Mouse (Mus musculus) spleen, embryonic (tissue): Measurements from ENCODE around the gene Mllt6.

Experiments used
- CTCF ChIA-PET: fragments of 350-600 bp; sonication (Branson Sonifier 250); formaldehyde crosslinking; loops from one replicate; lab custom pipeline; 2022; lab: Charles Lee

Mllt6 gene

DNA sequence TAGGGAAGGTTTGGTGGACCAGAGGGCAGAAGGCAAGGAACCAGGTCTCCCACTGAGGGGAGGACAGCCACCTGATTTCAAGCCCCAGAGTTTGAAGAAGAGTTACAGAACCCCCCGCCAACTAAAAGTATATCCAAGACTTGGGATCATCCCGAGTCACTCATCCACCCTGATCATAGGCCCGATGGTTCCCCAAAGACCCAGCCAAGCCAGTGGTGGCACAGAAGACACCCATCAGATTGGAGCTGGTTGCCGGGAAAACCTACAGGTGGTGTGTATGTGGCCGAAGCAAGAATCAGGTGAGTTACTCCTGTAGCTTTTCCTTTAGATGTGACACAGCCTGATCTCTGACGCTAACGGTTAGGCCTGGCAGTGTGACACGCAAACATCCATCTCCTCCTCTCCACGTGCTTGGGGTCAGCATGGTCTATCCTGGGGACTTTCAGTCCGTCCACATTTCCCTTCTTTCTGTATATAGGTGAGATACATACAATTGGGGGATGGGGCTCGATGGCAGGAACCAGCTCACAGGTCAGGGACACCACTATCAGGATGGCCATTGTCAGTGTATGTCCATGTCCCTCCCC, 23.2 kb downstream of the Mllt6 start:
- CTCF ChIA-PET, result interaction anchor here (0.6 to 1.2 kb wide), 2 partner anchors 40 to 378 kb away, joined by 3 to 21 read pairs; no protein-coding TSS in a partner anchor

DNA sequence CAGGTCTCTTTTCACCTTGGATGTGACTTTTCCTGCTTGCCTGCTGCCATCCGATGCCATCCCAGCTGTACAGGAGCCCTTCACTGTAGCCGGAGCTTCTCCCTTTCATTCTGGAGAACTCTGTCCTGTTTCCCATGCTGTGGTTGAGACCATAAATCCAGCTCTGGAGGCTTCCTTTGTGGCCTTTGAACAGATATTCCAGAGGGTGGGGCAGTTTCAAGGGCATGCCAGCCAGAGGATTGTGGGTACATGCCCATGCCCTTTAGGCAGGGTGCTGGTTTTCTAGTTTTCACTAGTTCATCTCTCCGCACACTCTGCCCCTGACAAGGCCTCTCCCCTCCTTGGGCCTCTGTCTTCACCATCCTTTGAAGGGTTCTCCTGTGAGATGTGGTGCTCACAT, 23.8 kb downstream of the Mllt6 start:
- CTCF ChIA-PET, result no interaction called here

DNA sequence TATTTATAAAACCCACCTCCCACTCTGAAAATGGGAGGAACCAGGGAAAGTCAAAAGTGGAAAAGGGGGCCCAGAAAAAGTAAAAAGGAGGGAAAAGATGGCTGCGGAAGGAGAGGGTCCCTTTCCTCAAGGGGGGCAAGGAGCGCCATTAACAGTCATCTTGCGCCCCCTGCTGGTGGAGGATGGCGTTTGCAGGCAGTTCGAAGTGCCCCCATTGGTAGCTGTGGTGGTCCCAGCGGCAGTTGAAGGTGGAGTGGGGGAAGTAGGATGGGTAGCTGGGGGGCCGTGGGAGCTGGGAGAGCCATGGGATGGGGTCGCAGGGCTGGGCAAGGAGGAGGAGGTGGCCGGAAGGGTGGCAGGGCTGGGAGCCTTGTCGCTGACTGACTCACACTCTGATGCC, 26.6 kb downstream of the Mllt6 start:
- CTCF ChIA-PET, result interaction anchor here (0.6 to 1.0 kb wide), 3 partner anchors 35 to 191 kb away, joined by 3 to 5 read pairs (median 3); no protein-coding TSS in a partner anchor

DNA sequence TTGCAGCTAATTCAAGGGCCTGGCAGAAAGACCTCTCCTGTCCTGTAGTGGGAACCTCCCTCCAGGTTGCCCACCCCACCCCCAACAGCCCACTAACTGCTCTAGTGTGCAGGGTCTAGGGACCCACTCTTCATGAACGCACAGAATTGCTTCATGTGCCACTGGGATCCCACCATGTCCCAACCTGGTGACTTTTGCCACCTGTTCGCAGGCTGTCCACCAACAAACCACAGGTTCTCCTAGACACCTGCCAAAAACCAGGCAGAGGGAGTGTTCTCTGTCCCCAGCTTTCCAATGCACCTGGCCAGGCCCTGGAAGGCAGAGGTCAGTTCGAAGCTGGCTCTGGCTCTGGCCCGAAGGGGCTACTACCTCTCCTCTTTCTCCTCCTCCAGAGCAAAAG, 31.2 kb downstream of the Mllt6 start:
- CTCF ChIA-PET, result interaction anchor here (0.5 to 0.6 kb wide), 2 partner anchors 58 to 523 kb away, joined by 3 read pairs; no protein-coding TSS in a partner anchor

DNA sequence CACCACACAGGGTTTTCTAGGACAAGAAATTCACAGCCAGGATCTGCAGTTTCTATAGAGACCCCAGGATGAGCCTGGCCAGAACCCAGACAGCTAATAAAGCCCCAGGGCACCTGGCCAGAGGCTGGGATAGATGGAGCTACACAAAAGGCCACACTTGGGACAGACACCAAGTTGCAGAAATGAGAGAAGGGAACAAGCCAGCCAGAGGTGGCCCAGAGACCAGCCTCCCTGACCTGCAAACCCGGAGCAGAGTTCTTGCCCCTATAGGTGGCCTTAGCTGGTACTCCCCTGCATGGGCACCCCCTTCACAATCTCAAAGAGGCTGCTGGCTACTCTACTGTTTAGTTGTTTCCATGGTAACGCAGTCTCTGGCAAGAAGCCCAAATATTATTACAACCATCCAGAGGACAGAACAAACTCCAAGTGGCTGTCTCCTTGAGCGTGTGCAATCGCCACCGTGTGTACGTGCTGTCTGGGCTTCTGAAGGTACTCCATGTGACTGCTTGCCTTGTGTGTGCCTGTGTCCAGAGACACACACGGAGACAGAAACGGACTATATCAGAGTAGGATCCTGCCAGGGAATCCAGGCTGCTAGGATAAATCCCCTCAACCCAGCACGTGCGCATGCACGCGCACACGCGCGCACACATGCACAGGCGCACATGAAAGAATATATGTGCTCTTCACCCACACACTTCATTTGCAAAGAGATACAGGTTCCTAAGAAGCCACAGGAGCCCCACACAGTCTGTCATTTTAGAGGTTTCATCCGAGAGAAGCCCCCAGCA, 31.9 kb downstream of the Mllt6 start:
- CTCF ChIA-PET, result interaction anchor here (0.6 kb wide), 1 partner anchor 58 kb away, joined by 3 read pairs; no protein-coding TSS in a partner anchor

DNA sequence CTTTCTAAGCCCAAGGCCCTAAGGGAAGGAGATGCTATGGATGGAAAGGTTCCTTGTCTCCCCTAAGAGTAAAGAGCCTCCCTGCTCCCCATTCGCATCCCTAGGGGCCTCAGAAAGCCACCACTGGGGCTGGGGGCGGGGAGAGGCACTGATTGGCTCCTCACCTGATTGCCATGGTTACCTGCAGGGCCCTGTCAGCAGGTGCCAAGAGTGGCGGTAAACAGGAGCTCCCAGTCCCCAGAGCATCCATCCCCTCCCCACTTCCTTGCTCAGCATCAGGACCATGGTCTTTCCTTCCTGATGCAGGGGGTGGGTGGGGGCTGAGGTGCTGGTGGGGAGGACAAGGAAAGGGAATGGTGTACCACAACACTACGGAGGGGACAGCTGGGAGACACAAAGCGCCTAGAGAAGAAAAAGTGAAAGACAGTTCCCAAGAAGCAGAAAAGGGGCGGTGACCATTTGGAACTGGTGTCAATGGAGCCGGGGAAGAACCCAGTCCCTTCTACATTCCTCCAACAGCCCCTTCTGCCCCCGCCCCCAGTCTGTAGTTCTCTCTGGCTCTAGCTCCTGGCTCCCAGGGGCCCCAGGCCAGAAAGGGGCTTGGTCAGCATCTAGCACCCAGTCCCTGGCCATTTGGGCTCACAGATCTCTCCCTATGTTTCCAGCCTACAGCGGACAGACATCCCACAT, 32.6 kb downstream of the Mllt6 start:
- CTCF ChIA-PET, result interaction anchor here (0.6 kb wide), 1 partner anchor 296 kb away, joined by 3 read pairs; no protein-coding TSS in a partner anchor

DNA sequence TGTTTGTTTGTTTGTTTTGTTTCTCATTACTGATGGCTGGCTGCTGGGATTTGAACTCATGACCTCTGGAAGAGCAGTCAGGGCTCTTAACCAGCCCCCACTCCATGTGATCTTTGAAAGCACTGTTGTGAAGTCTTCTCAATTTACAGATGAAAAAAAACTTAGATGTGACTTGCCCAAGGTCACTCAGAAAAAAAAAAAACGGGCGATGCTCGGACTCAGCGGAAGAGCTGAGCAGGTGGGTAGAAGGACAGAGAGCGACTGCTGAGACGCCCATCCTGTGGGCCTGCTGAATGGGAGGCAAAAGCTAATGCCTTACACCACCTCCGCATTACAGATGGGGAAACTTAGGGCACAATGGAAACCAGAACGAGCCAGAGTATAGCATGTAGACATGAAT, 33.5 kb downstream of the Mllt6 start:
- CTCF ChIA-PET, result no interaction called here

DNA sequence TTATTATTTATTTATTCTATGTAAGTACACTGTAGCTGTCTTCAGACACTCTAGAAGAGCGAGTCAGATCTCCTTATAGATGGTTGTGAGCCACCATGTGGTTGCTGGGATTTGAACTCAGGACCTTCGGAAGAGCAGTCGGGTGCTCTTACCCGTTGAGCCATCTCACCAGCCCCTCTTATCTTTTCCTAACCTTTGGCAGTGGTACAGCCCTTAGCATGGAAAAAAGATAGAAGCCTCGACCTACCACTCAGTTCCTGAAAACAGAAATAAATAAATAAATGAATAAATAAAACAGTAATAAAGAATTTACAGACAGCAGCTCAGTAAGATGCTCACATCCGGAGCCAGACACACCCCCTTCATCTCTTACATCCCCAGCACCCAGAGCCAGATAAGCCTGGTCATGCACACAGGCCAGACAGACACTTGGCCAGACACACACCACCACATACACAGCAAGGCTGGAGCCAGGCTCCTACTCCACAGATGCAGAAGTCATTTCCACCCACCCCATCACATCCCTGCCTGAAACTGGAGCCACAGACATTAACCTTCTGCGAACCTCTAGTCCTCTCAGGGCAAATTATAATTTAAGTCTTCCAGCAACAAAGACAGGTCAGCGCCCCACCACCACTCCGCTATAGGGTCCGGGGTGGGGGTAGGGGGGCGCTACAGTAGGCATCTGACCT, 34.1 kb downstream of the Mllt6 start:
- CTCF ChIA-PET, result interaction anchor here (0.6 kb wide), 1 partner anchor 84 kb away, joined by 3 read pairs; no protein-coding TSS in a partner anchor

DNA sequence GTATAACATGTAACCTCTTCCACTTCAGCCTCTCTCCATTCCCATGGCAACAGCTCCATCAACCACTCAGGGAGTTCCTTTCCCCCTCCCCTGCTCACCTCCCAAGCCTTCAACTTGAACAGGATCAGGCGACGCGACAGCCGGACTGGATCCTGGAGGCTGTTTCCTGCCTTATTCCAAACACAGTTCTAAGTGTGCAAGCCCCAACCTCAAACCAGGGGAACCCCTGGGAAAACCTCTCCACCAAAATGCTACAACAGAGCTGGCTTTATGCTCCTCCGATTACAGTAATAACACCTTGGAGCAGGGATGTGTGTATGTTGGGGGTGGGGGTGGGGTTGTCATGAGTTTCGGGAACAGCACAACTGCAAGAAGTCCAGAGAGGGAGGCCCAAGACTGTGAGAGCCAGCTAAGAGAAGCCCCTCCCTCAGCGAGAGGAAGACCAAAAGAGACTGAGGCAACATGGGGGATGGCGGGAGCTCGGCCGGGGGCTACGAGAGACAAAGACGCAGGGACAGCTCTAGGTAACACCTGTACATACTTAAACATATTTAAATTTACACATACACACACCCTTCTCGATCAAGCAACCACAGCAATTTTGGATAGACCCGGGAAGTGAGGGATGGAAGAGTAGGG, 34.8 kb downstream of the Mllt6 start:
- CTCF ChIA-PET, result interaction anchor here (0.6 to 1.5 kb wide), 2 partner anchors 16 to 83 kb away, joined by 3 read pairs; no protein-coding TSS in a partner anchor

DNA sequence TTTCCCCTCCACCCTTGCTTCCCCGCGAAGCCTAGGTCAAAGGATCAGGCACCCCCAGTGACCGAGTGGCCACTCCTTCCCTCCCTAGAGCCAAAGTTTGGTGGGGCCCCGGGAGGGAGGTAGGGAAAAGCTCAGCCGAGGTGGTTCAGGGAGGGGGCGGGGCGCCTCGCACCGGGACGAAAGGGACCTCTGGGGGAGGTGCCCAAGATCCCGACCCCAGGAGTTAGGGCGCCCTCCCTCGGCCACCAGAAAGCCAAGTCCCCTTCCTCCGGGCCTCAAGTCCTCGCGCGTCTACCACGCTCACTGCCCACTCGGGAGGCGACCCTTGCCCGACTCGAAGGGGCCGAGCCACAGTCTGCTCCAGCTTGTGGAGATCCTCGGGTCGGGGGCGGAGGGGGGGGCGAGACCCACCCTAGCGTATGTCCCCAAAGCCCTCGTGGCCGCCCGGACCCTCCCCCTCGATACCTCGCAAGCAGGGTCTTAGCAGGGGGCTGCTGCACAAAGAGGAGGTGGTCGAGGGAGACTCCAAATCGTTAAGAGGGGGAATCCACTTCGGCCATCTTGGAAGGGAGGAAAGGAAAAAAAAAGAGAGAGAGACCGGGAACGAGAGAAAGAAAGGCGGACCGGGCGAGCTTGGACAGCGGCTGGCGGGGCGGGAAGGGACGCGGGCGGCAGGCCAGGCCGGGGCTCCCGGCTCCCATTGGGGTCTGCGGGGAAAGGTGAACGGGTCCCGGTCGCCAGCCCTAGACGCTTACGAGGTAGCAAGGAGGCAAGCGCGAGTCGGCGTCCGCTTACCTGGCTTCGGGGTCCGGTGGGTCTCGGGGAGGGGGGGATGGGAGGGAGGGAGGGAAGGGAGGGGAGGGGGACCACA, 35.8 kb downstream of the Mllt6 start:
- CTCF ChIA-PET, result interaction anchor here (0.5 to 1.5 kb wide), 2 partner anchors 17 to 51 kb away, joined by 3 to 5 read pairs; no protein-coding TSS in a partner anchor

DNA sequence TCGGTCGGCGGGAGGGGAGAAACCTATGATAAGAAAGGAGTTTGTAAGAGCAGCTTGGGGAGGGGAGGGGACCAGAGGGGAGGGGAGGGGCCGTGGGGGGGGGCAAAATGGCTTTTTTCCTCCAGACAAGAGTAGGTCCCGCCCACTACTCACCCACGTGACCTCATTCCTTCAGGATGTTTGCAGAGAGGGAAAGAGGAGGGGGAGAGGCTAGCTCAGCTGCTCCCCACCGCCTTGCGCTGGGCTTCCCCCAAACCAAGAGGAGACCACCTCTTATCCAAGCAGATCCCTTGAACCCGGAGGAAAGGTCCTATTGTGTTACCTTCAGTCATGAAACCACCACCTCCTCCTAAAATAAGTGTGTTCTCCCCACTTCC, 36.4 kb downstream of the Mllt6 start:
- CTCF ChIA-PET, result interaction anchor here (1.5 kb wide), 1 partner anchor 17 kb away, joined by 3 read pairs; no protein-coding TSS in a partner anchor

DNA sequence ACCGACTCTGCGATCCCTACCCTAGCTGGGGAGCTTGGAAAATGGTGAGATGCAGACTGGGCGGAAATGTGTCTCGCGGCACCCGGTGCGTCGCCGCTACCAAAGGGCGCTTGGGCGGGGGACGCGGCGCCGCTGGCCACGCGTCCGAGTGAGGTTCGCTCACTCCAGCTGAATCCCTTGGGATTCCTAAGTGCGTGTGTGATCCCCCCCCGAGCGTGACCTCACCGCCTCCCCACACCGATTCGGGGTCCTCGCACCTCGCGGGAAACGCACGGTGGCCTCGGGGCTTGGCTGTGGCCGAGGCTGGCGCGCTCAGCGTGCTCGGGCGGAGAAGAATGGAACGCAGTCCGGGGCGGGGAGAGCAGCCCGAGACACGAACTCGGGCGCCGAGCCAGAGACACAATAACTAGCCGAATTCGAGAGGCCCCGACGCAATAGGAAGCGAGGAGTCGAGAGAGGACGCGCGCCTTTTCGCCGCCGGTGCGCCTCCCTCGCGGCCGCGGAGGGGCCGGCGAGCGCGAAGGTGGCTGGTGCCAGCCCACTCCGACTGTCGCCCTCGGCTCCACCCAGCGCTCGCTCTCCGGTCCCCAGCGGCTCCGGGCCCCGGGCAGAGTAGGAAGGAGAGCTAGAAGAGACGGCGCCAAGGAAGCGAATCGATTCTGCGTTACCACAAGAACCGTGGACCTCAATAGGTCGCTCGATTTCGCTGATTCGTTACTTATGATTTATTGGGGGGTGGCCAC, 37.0 kb downstream of the Mllt6 start, which contains the start of gene Pcgf2:
TSS of gene Pcgf2 (minus strand) at position 495 of the 743 bp plus-strand sequence.
- CTCF ChIA-PET, result interaction anchor here (0.6 kb wide), 1 partner anchor 1054 kb away, joined by 9 read pairs; no protein-coding TSS in a partner anchor

DNA sequence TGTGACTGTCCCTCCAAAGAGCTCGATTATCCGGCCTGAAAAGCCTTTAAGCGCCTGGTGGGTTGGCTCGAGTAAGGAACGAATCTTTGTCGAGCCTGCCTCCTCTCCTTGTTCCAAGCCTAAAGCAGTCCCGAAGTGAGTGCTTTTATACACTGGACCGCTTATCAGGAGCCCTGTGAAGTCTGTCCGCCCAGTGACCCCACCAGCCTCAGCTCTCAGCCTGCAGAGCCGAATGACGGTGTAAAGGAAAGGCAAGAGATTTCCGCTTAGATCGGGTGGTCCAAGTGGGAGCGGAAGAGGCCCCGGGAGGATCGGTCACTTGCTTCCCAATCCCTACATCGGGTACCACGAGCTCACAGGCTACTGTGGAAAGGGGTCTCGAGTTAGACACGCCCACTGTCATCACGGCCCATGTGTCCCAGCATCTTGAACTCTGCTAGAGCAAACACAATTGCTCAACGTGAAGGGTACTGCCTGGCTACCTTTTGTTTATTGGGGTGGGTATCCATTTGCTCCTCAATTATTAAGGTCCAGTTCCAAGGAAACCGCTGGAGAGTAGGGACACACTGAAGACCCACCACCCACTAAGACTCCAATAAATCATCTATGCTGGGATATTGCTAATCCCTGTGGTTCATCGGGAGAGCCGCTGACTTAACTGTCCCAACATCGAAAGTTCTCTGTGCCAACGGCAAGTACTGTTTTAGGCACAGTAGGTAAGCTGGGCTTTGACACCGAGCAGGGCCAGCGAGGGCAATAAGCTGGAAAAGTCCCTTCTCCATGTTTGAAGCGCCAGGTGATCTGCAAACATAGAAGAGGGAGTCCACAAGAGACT, 37.7 kb downstream of the Mllt6 start:
- CTCF ChIA-PET, result interaction anchor here (0.6 kb wide), 1 partner anchor 1055 kb away, joined by 9 read pairs; no protein-coding TSS in a partner anchor

DNA sequence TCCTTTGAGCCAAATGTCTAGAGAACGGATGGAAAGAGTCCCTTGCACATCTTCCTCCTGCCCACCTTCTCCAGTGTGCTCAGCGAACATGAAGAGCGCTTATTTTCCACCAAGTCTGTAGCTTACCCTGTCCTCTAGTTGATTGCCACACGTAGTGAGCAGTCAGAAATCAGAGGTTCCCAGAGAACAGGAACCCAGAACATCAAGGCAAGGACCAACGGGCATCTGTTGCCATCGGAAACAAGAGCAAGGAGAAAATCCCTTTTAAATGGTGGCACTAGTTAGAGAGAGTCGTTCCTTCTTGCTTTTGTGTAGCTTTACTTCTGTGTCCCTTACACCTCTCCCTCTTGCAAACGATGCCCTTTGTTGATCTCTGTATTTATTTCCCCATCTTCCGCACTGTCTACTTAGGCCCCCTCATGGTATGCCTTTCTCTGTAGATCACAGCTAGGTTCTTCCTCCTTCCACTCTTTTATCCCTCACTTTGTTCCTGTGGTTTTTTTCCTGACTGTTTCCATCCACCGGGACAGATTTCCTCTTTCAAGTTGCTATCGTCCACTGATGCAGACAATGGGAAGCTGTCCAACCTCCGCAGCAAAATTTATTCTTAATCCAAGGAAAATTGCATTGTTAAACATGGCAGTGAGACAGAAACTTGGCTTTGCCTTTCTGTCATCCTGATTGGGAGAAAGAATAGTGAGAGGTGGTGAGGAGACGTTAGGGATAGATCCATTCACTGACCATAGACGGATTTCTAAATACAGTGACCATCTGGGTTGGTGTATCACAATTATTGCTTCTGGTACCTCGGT, 38.6 kb downstream of the Mllt6 start:
- CTCF ChIA-PET, result interaction anchor here (0.7 kb wide), 1 partner anchor 83 kb away, joined by 3 read pairs; no protein-coding TSS in a partner anchor

DNA sequence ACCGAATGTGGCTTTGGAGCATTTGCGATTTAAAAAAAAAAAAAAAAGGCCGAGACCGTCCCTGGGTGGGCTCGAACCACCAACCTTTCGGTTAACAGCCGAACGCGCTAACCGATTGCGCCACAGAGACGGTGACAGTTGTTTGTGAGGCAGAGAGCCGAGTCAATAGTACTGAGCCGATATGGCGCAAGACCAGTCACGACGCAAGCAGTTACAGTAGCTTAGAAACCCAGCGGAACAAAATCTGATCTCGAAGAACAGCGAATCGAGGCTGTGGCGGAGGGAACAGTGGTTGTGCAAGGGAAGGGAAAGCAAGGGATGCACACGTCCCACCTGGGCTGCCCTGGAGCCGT, 39.2 kb downstream of the Mllt6 start:
- CTCF ChIA-PET, result interaction anchor here (0.7 kb wide), 1 partner anchor 83 kb away, joined by 3 read pairs; no protein-coding TSS in a partner anchor

DNA sequence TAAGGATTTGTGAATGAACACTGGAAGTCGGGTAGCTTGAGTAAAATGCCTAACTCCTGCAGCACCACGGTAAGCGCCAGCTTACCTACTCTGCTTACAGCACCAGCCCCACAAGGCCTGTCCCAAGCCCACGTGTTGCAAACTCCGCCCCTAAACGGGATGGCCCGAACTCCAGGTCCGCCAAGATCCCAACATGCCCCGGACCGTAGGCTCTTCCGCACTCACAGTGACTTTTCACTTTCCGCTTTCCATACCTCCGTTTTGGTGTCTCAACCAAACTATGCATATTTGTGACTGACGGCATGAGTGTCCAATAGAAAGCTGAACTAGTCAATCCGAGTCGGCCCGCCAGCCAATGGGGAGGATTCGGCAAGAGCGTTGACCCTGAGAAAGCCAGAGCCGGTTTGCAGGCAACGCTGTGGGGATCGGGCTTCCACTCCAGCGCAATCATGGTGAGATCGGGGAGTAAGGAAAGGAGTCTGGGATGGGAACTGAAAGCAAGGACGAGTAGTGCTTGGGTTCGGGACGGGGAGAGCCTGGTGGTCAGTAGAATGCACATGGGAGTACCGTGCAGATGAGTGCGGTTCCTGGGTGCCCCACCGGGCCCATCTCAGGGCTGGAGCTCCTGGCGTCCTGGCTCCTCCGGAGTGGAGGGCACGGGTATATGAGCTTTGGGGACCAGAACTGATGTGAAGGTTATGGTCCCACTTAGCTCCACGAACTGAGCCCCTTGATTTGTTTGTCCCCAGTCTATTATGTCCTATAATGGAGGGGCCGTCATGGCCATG, 40.0 kb downstream of the Mllt6 start, which contains the start of gene Psmb3:
TSS of gene Psmb3 (plus strand) at position 361 of the 788 bp plus-strand sequence.
- CTCF ChIA-PET, result interaction anchor here (0.6 kb wide), 1 partner anchor 338 kb away, joined by 3 read pairs; no protein-coding TSS in a partner anchor
